Mouse (Mus musculus): Measurements from ENCODE around the gene Hipk1. TPM values are rescaled to one million over a fixed set of nuclear protein-coding genes. Genes with fewer than 3 reads are reported as not detected.

The Hipk1 gene
- polyA plus RNA-seq, 1 experiment from 2014 or later, result 8.6 TPM

DNA sequence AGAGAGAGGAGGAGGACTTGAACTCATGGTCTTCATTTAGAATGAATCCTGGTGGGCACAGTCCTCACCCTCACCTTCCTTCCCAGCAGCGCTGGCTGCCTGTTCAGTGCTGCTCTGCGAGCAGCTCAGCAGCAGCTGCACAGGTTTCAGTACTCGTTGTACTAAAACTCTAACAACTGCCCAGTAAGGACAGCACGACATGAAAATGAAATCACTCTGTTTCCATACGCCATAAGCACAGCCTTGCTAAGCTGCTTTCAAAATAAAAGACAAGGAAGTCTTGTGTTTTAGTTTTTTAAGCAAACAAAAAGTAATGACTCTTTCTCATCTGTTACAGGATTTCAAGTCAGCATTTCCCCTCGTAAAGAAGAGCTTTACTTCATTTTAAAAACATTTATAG lies 48.2 kb downstream of the Hipk1 start:
- WGBS, result 81% methylated on average over 6 of the region's 6 CpGs
- Histone ChIP-seq H3K27me3 (replicated peaks) (no peaks in the 10 kb centered on the region), H3K9ac (replicated peaks) (no peak overlapping the region), H3K4me2 (no peak overlapping the region), H3K9me3 (replicated peaks) (no peaks in the 10 kb centered on the region), H3K4me3 (replicated peaks) (no peak overlapping the region), H3K27ac (replicated peaks) (no peak overlapping the region), H3K36me3 (peaks cover 59% of the 10 kb centered on the region), H3K4me1 (peaks cover 11% of the 10 kb centered on the region)
- ATAC-seq (ENCODE audit: low FRiP score), result no peak

- Histone ChIP-seq H3K27me3 (replicated peaks) (no peaks in the 10 kb centered on the region), H3K9ac (replicated peaks) (0 out of 2 replicates have a peak overlapping the region, but pooled peaks have one; percentile 23), H3K27ac (replicated peaks) (no peak overlapping the region), H3K4me1 (peaks cover 39% of the 10 kb centered on the region), H3K36me3 (peaks cover 33% of the 10 kb centered on the region), H3K4me2 (no peak overlapping the region), H3K4me3 (replicated peaks) (no peak overlapping the region), H3K9me3 (replicated peaks) (no peaks in the 10 kb centered on the region)
- 15% methylated on average over 5 of the region's 5 CpGs for WGBS
- ATAC-seq (ENCODE audit: low FRiP score), result no peak
These were observed 51.0 kb downstream of the Hipk1 start for GRCm38 (mm10) chr3:103740342-103740741.

GRCm38 (mm10) chr3:103739329-103739728 lies 52.0 kb downstream of the Hipk1 start, which contains the start of gene Gm10964:
Gene Gm10964, plus strand, starts transcription at chr3:103739366.
- ATAC-seq (ENCODE audit: low FRiP score), result no peak
- Histone ChIP-seq H3K4me2 (peak within 1 kb of the TSS; percentile 53), H3K4me3 (replicated peaks) (peak within 1 kb of the TSS; percentile 27), H3K27ac (replicated peaks) (peak within 1 kb of the TSS; percentile 84), H3K27me3 (replicated peaks) (no peaks in the 10 kb centered on the region), H3K36me3 (peaks cover 23% of the 10 kb centered on the region), H3K4me1 (peaks cover 49% of the 10 kb centered on the region), H3K9ac (replicated peaks) (peak within 1 kb of the TSS; percentile 32; the same call in 1 of the 2 replicates), H3K9me3 (replicated peaks) (no peaks in the 10 kb centered on the region)
- WGBS, result 100% methylated on average over 1 of the region's 1 CpGs

GRCm38 (mm10) chr3:103737778-103738571 lies 53.4 kb downstream of the Hipk1 start, which contains the start of gene Olfml3:
Gene Olfml3, minus strand, starts transcription at chr3:103738001.
- Histone ChIP-seq H3K4me2 (peak within 1 kb of the TSS; percentile 53), H3K27ac (replicated peaks) (peak within 1 kb of the TSS; percentile 84), H3K36me3 (peaks cover 11% of the 10 kb centered on the region), H3K9me3 (replicated peaks) (no peaks in the 10 kb centered on the region), H3K27me3 (replicated peaks) (no peaks in the 10 kb centered on the region), H3K4me1 (peaks cover 62% of the 10 kb centered on the region), H3K9ac (replicated peaks) (peak within 1 kb of the TSS; percentile 32), H3K4me3 (replicated peaks) (peak within 1 kb of the TSS; percentile 27)
- ATAC-seq (ENCODE audit: low FRiP score), result peak; percentile 64
- under 1% methylated on average over 18 of the region's 18 CpGs for WGBS

GRCm38 (mm10) chr3:103737061-103737754 lies 54.2 kb downstream of the Hipk1 start:
- H3K36me3 ChIP-seq, result peaks cover 8% of the 10 kb centered on the region
- peak overlapping the region; percentile 84 for H3K27ac ChIP-seq (replicated peaks)
- H3K4me1 ChIP-seq, result peaks cover 66% of the 10 kb centered on the region
- no peak for ATAC-seq (ENCODE audit: low FRiP score)
- 34% methylated on average over 16 of the region's 16 CpGs for WGBS
- H3K9ac ChIP-seq (replicated peaks), result peak overlapping the region; percentile 21; the same call in 1 of the 2 replicates
- H3K27me3 ChIP-seq (replicated peaks), result no peaks in the 10 kb centered on the region
- H3K4me2 ChIP-seq, result peak overlapping the region; percentile 53
- H3K4me3 ChIP-seq (replicated peaks), result peak overlapping the region; percentile 27
- H3K9me3 ChIP-seq (replicated peaks), result no peaks in the 10 kb centered on the region

DNA sequence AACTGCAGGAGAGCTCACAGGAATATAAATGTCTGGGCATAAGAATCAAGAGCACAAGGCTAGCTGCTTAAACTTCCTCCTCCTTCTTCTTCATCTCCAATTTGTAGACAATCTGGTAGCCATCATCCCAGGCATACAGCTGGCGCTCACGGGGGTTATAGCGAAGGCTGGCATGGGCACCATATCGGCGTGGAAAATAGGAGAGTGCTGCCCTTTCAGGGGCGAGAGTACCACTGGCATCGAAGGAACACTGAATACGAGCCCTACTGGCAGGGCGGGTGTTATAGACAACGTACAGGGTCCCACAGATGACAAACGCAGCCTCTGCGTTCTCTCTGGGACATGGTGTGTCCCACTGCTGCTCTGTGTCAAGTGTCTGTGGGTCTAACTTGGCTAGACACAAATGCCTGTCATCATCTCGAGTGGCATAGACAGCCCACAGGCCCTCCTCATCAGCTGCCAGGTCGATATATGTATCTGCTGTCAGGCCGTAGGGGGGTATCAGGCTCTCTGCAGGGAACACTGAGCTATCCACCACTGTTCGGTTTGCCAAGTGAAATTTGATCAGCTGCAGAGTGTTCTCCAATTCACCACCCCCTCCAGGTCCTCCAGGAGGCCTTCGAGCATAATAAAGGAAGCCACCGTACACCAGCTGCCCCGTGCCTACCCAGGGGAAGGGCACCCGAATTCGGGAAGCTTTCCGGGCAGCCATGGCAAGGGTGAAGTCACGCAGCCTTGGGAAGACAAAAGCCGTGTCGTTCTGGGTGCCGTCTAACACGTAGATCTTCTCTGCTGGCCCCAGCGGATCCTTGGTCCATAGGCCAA lies 55.4 kb downstream of the Hipk1 start:
- Histone ChIP-seq H3K9me3 (replicated peaks) (no peaks in the 10 kb centered on the region), H3K36me3 (no peaks in the 10 kb centered on the region), H3K4me2 (peak overlapping the region; percentile 53), H3K4me3 (replicated peaks) (peak overlapping the region; percentile 27; the same call in 1 of the 2 replicates), H3K27ac (replicated peaks) (peak overlapping the region; percentile 84; the same call in 1 of the 2 replicates), H3K4me1 (peaks cover 66% of the 10 kb centered on the region), H3K27me3 (replicated peaks) (no peaks in the 10 kb centered on the region), H3K9ac (replicated peaks) (no peak overlapping the region)
- ATAC-seq (ENCODE audit: low FRiP score), result no peak
- 63% methylated on average over 28 of the region's 28 CpGs for WGBS

DNA sequence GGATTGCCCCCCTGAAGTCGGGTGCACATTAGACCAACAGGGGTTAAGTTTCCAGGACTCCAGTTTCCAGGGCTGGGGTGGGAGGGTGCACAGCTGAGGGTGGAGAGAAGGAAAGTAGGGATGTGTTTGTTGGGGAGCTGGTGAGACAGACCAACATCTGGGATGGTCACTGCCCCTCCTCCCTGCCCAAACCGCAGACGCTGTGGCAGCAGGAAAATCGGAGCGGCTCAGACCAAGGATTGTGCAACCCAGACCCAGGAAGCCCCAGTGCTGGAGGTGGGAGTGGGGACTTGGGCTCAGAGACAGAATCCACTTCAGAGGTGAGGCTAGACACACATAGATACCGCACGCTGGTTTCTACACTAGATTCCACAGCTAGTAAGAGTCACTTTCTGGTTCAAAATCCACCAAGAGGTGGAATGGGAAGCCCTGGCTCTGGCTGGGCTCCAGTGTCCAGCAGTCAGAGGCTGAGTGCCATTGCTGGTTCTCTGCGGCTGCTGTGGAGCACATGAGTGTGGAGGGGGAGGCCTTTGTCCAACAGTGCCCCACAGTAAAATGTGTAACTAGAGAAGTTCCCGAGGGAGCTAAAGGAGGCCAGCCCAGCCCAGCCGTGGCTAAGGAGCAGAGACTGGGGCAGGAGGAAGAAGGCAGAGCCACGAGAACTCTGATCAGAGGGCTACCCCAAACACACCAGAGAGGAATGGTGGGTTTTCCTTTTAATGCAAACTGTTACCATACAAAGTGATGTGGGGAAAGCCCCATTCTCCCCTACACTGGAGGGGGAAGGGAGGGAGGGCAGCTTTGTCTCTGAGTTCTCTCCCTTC lies 56.5 kb downstream of the Hipk1 start:
- 0 out of 2 replicates have a peak overlapping the region, but pooled peaks have one; percentile 30 for H3K9ac ChIP-seq (replicated peaks)
- no peaks in the 10 kb centered on the region for H3K36me3 ChIP-seq
- H3K27ac ChIP-seq (replicated peaks), result peak overlapping the region; percentile 56
- no peak overlapping the region for H3K4me3 ChIP-seq (replicated peaks)
- 19% methylated on average over 11 of the region's 11 CpGs for WGBS
- no peak for ATAC-seq (ENCODE audit: low FRiP score)
- H3K27me3 ChIP-seq (replicated peaks), result no peaks in the 10 kb centered on the region
- peak overlapping the region; percentile 49 for H3K4me2 ChIP-seq
- no peaks in the 10 kb centered on the region for H3K9me3 ChIP-seq (replicated peaks)
- H3K4me1 ChIP-seq, result peaks cover 60% of the 10 kb centered on the region

DNA sequence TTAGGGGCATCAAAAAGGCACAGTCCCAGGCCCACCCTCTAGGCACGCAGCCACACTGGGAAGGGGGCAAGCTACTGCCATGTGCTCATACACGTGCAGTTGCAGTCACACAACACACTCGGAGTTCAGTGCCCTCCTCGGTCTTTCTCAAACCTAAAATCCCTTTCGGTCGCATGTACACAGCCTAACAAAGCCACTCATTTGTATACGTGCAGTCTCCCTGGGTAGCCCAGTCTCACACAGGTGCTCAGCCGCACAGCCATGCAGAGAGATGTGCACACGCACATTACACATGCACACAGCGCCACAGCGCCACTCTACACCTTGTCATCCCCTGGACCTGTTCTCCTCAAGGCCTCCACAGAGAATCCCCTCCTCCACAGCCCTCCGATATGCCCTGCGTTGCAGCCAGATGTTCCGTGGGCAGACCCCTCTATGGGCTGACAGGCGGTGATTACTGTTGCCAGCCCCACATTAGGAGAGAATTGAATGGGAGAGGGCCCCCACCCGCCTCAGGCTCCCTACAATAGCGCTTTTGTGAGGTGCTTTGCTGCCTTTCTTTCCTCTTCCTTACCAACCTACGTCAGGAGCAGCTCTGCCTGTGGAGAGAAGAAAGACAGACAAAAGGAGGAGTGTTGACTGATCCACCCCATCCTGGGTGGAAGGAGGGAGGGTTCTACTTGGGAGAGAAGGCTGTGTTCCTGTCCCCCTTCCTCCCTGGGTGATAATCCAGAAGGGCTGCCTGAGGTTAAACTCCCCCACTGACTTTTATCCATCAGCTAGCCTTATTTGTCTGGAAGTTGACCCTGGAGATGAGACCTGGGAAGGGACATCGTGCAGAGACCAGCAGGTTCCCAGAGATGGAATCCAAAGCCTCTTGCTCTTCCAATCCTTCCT lies 57.3 kb downstream of the Hipk1 start:
- 9% methylated on average over 19 of the region's 19 CpGs for WGBS
- H3K36me3 ChIP-seq, result no peaks in the 10 kb centered on the region
- 0 out of 2 replicates have a peak overlapping the region, but pooled peaks have one; percentile 8 for H3K4me3 ChIP-seq (replicated peaks)
- H3K9me3 ChIP-seq (replicated peaks), result no peaks in the 10 kb centered on the region
- peak overlapping the region; percentile 30; the same call in 1 of the 2 replicates for H3K9ac ChIP-seq (replicated peaks)
- H3K4me2 ChIP-seq, result peak overlapping the region; percentile 49
- H3K27ac ChIP-seq (replicated peaks), result peak overlapping the region; percentile 71
- ATAC-seq (ENCODE audit: low FRiP score), result peak; percentile 78
- peaks cover 60% of the 10 kb centered on the region for H3K4me1 ChIP-seq
- H3K27me3 ChIP-seq (replicated peaks), result no peaks in the 10 kb centered on the region

- H3K27me3 ChIP-seq (replicated peaks), result no peaks in the 10 kb centered on the region
- ATAC-seq (ENCODE audit: low FRiP score), result no peak
- H3K27ac ChIP-seq (replicated peaks), result peak overlapping the region; percentile 6; the same call in 1 of the 2 replicates
- H3K4me3 ChIP-seq (replicated peaks), result no peak overlapping the region
- no peaks in the 10 kb centered on the region for H3K36me3 ChIP-seq
- 14% methylated on average over 2 of the region's 2 CpGs for WGBS
- no peak overlapping the region for H3K4me2 ChIP-seq
- peaks cover 55% of the 10 kb centered on the region for H3K4me1 ChIP-seq
- H3K9ac ChIP-seq (replicated peaks), result no peak overlapping the region
- H3K9me3 ChIP-seq (replicated peaks), result no peaks in the 10 kb centered on the region
These were observed 58.2 kb downstream of the Hipk1 start for GRCm38 (mm10) chr3:103733176-103733575.

DNA sequence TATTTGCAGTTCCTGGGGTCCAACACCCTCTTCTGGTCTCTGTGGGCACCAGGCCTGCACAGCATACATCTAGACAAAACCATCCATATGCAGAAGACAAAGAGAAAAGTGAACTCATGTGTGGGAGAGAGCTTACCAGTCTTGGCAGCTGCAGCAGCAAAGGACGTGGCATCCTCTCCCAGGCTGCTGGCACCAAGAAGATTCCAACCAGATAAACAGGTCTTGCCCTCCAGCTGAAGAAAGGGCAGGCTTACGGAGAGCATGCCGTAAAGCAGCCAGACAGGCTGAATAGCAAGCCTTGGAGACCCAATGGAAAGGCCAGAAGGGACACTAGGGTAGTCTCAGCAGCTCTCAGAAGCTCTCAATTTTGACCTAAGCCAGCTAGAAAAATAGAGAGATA lies 59.2 kb downstream of the Hipk1 start:
- WGBS, result 80% methylated on average over 3 of the region's 3 CpGs
- Histone ChIP-seq H3K9me3 (replicated peaks) (no peaks in the 10 kb centered on the region), H3K36me3 (no peaks in the 10 kb centered on the region), H3K4me3 (replicated peaks) (no peak overlapping the region), H3K27ac (replicated peaks) (no peak overlapping the region), H3K4me1 (peaks cover 48% of the 10 kb centered on the region), H3K27me3 (replicated peaks) (no peaks in the 10 kb centered on the region), H3K4me2 (no peak overlapping the region), H3K9ac (replicated peaks) (no peak overlapping the region)
- ATAC-seq (ENCODE audit: low FRiP score), result no peak
